Mouse (Mus musculus) heart, postnatal 0 days (tissue): ENCODE measurements around the gene Kcnk1.

Experiments used
- CTCF ChIP-seq: IDR thresholded peaks from 2 replicates; pipeline ENCODE4 v1.5.1; 2016; ENCODE audit warnings: antibody characterized with exemption, control low read depth, low read depth
- EP300 ChIP-seq: IDR thresholded peaks from 2 replicates; pipeline ENCODE4 v1.6.1; 2016; ENCODE audit warnings: antibody characterized with exemption, low read depth

- TF ChIP-seq CTCF, result no peak
- TF ChIP-seq EP300, result no peak
These were observed 31.2 kb downstream of the Kcnk1 start for GRCm38 (mm10) chr8:126026121-126026520.
